Mouse (Mus musculus) thymus, postnatal 0 days (tissue): ENCODE measurements around the gene 4932438A13Rik. TPM values are rescaled to one million over a fixed set of nuclear protein-coding genes. Genes with fewer than 3 reads are reported as not detected.
A peak's percentile ranks its signal among the peaks of the same experiment; 100 is the strongest.

Experiments used
- DNase-seq: peaks from one replicate; pipeline ENCODE4 v3.0.0-alpha.2; 2015; ENCODE audit warnings: low spot score
- polyA plus RNA-seq: library from polyadenylated mRNA; unstranded; fragments of >200 nt; fragmentation: Nextera tagmentation; extraction: Ambion mirVana; gene quantifications from 2 replicates; pipeline ENCODE4 v1.2.1, GENCODE M21; 2015

The 4932438A13Rik gene
- polyA plus RNA-seq = 75.6 and 91.2 TPM in 2 replicates

GRCm38 (mm10) chr3:36862721-36863275 is at the start of gene 4932438A13Rik:
4932438A13Rik (plus strand) TSS chr3:36863104.
- DNase-seq = peak; percentile 95

DNA sequence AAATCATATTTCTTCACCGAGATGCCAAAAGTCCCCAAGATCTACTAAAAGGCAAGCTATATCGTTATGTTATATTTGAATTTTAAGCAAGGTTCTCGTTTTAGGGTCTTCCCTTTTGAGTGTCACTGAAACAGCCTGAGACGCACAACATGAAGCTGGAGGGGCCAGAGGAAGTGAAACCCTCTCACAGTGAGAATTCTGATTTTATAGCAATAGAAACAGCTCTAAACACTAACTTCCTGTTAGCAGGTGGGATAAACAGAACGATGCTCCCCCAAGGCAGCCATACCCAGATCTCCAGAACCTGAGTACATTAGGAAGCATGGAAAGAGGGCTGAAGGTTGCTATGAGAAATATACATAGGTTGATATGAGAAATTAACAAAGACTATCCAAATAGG is 46.3 kb upstream of the 4932438A13Rik start:
- DNase-seq = no peak

DNA sequence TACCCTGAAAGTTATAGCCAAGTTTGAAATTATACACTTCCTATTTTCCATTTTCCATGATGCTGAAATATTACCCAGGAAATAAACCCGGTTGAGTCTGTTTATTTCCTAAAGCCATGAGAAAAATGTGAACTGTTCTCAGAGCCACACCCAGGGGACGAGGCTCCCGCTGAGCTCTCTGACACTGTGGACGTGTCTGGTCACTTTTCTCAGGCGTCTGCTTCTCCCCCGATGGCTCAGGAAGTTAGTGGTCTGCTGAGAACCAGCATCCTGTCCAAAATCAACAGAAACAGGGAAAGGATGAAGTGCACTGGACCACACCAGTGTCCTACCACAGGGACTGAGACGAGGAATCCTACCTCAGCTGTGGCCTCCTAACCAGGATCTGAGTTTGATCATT is 43.5 kb upstream of the 4932438A13Rik start:
- DNase-seq = no peak

GRCm38 (mm10) chr3:36821037-36821436 is 41.9 kb upstream of the 4932438A13Rik start:
- no peak for DNase-seq

DNA sequence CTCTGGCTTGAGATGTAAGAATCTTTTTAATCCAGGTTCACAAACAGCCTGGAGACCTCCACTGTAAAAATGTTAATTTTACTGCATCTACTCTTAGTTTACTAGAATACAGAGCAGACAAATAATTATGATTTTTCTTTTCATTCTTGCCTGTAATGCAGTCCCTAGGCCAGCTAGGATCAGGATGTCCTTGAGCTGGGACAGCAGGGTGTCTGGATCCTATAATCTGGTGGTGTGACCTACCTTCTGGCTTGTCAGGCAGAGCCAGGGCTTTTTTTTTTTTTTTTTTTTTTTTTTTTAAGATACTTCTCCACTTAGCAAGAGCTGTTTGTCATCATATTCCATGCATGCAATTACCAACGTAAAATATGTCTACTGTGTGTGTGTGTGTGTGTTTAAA is 37.8 kb upstream of the 4932438A13Rik start:
- no peak for DNase-seq

GRCm38 (mm10) chr3:36825554-36825953 is 37.4 kb upstream of the 4932438A13Rik start:
- no peak for DNase-seq

GRCm38 (mm10) chr3:36827274-36828025 is 35.5 kb upstream of the 4932438A13Rik start:
- no peak for DNase-seq

DNA sequence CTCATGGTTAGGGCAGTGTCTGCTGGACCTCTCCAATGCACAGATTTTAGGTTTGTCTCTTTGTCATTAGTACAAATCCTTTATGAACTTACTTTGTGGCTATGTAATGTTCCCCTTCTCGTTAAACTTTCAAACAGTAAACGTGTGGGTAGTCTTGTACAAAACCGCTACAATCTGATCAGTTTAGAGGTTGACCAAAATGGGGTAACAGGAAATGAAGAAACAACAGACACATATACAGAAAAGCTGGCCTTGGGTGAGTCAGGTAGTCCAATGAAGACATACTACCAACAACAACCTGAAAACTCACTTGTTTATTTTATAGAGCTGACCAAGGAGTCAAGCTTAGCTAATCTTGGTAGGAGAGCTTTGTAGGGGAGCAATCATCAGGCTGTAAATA is 32.7 kb upstream of the 4932438A13Rik start:
- no peak for DNase-seq

DNA sequence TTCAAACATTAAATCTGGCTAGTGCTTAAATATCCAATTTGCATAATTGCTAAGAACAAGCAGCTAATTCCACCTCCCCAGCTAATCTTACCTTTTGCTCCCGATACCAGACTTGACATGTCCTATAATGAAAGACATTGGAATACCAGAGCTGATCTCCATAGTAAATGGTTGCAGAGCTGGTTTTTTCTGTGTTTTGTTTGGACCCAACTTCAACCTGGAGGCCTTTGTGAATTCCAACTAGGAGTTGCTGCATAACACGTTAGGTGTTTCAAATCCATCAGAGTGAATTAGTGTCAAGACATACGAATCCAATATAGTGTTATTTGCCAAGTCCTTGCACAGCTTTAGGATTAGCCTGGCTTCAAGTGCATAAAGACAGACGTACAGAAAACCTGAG is 28.5 kb upstream of the 4932438A13Rik start:
- DNase-seq = no peak

DNA sequence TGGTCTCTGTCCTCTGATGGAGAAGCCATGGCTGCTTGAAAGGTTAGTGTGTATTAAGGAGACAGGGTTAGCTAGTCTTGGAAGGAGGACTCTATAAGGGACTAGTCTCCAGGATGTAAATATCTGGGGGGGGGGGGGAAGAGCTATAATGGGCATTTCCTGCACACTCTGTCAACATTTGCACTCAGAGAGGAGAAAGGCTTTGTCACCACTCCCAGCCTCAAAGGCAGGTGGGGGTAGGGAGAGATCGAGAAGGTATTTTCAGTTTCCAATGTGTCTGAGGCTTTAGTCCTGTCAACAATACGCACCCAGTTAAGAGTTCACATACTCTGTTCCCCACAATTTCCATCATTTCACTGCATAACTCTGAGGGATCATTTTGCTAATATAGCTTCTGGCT is 28.1 kb upstream of the 4932438A13Rik start:
- DNase-seq = no peak

- DNase-seq = no peak
Observed at GRCm38 (mm10) chr3:36835525-36836203, 27.2 kb upstream of the 4932438A13Rik start.

DNA sequence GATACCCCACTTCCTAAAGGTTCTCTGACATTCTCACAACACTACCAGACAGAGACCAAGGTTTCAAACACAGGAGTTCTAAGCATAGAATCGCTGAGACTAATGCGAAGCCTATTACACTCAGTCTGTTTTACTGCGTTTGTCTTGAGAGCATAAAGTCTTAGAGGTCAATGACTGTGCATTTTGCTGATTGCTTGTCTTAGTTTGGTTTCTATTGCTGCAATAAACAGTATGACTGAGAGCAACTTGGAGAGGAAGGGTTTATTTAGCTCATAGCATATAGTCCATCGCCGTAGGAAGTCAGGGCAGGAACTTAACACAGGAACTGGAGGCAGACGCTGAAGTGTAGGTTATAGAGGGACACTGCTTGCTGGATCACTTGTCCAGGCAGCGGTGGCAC is 26.1 kb upstream of the 4932438A13Rik start:
- DNase-seq = no peak

GRCm38 (mm10) chr3:36840650-36841555 is 22.0 kb upstream of the 4932438A13Rik start:
- peak; percentile 77 for DNase-seq

- DNase-seq = peak; percentile 92
Observed at GRCm38 (mm10) chr3:36853733-36854440, 9.0 kb upstream of the 4932438A13Rik start.

- DNase-seq = peak; percentile 39
Observed at GRCm38 (mm10) chr3:36861411-36862410, 1.2 kb upstream of the 4932438A13Rik start.

DNA sequence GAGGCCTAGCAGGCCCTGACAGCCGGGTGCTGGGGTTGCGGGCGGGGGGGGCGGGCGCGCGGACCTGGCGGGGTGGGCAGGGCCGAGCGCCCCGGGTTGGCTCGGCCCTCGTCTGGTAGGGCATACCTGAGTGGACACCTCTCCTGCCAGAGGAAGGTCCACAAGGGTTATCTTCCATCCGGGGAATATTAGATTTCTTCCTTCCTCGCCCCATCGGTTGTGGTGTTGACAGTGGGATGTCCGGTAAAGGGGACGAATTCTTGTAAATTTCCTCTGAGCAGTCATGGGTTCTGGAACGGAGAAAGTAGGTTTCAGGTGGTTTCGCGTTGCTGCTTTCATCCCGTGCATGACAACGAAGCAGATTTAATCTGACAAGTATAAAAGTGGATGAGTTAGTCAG is 523 bp downstream of the 4932438A13Rik start:
- DNase-seq = peak; percentile 31

- DNase-seq = peak; percentile 21
Observed at GRCm38 (mm10) chr3:36863881-36864280, 977 bp downstream of the 4932438A13Rik start.

DNA sequence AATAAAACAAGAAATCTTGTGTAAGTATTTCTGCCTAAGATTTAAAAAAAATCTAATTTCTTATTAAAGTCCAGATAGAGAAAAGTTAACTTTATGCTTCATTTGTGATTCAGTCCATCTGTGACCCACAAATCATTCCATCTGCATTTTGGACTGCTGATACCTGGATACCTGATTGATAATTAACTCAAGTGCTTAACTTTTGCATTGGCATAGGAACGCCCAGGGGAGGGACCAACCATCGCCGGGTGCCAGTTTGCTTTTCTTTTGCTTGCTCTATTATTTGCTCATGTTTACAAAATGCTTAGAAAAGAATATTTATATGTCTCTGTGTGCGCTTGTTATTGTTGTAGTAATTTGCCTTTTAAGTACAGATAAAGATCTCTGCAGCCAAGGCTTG is 1.6 kb downstream of the 4932438A13Rik start:
- no peak for DNase-seq

DNA sequence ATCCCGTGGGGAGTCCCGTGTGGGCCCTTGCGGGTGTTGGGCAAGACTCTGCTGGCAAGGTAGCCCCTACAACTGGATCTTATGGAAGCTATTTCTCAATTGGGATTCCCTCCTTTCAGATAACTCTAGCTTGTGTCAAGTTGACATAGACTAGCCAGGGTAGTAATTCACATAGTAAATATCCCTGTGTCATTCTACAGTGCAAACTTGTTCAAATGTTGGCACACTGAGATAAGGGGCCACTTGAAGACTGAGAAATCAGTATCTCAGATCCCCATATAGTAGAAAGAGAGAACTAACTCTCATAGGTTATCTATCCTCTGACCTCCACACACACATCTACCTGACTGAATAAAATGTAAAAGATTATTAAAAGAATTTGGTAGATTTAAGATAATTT is 42.5 kb downstream of the 4932438A13Rik start:
- DNase-seq = no peak
